Mouse (Mus musculus) limb, embryonic 15.5 days (tissue): ENCODE results near the gene Colgalt1. TPM values are rescaled to one million over a fixed set of nuclear protein-coding genes. Genes with fewer than 3 reads are reported as not detected.

Source experiments
- ATAC-seq: fragments of 200-750 bp; cut with Nextera tagmentation; 2 replicates; pipeline ENCODE4 v1.8.0; 2017; ENCODE audit warnings: low read depth, moderate TSS enrichment; ENCODE audit not compliant: insufficient number of reproducible peaks, low FRiP score, low TSS enrichment
- H3K27ac ChIP-seq: fragments of 300-500 bp; sonication (generic); 2 replicates; pipeline ENCODE4 v1.5.1; 2015; ENCODE audit warnings: moderate library complexity, mild to moderate bottlenecking, inconsistent platforms
- H3K27me3 ChIP-seq: fragments of 300-500 bp; sonication (generic); 2 replicates; pipeline ENCODE4 v1.6.1; 2015; ENCODE audit warnings: inconsistent platforms
- H3K36me3 ChIP-seq: fragments of 300-500 bp; sonication (generic); 2 replicates; pipeline ENCODE4 v1.6.1; 2015; ENCODE audit warnings: inconsistent platforms
- H3K4me1 ChIP-seq: fragments of 300-500 bp; sonication (generic); 2 replicates; pipeline ENCODE4 v1.6.1; 2015; ENCODE audit warnings: inconsistent platforms
- H3K4me2 ChIP-seq: fragments of 300-500 bp; sonication (generic); 2 replicates; pipeline ENCODE4 v1.6.1; 2015; ENCODE audit warnings: mild to moderate bottlenecking, inconsistent platforms
- H3K4me3 ChIP-seq: fragments of 300-500 bp; sonication (generic); 2 replicates; pipeline ENCODE4 v1.5.1; 2015; ENCODE audit warnings: mild to moderate bottlenecking, inconsistent platforms
- H3K9ac ChIP-seq: fragments of 300-500 bp; sonication (generic); 2 replicates; pipeline ENCODE4 v1.6.1; 2015; ENCODE audit warnings: inconsistent platforms
- H3K9me3 ChIP-seq: fragments of 300-500 bp; sonication (generic); 2 replicates; pipeline ENCODE4 v1.6.1; 2016; ENCODE audit warnings: inconsistent platforms
- WGBS: fragments of 180-500 bp; shearing (Covaris S2); methylation state at CpG from one replicate; pipeline ENCODE4 v1.1.7; 2015; 5-methylcytosine and 5-hydroxymethylcytosine counted together
- polyA plus RNA-seq: library from polyadenylated mRNA; unstranded; fragments of >200 nt; fragmentation: Nextera tagmentation; extraction: Ambion mirVana; gene quantifications from 2 replicates; pipeline ENCODE4 v1.2.1, GENCODE M21; 2015

The Colgalt1 gene
- polyA plus RNA-seq, 1 experiment from 2014 or later = 105 TPM

- H3K27ac ChIP-seq = peak overlapping the region; percentile 38
- no peaks in the 10 kb centered on the region for H3K9me3 ChIP-seq
- H3K27me3 ChIP-seq = peaks cover 9% of the 10 kb centered on the region; the same call in 1 of the 2 replicates
- H3K4me1 ChIP-seq = peaks cover 40% of the 10 kb centered on the region
- H3K4me3 ChIP-seq = no peak overlapping the region
- peak overlapping the region; percentile 7; the same call in 1 of the 2 replicates for H3K9ac ChIP-seq
- 60% methylated on average over 9 of the region's 9 CpGs for WGBS
- H3K4me2 ChIP-seq = 0 out of 2 replicates have a peak overlapping the region, but pooled peaks have one; percentile 10
- no peaks in the 10 kb centered on the region for H3K36me3 ChIP-seq
- ATAC-seq = no peak
Observed at GRCm38 (mm10) chr8:71572847-71573633, 37.8 kb upstream of the Colgalt1 start.

GRCm38 (mm10) chr8:71574426-71574825 lies 36.4 kb upstream of the Colgalt1 start:
- WGBS = 69% methylated on average over 7 of the region's 7 CpGs
- Histone ChIP-seq H3K4me1 (peaks cover 27% of the 10 kb centered on the region), H3K27me3 (no peaks in the 10 kb centered on the region), H3K27ac (no peak overlapping the region), H3K9me3 (no peaks in the 10 kb centered on the region), H3K4me2 (no peak overlapping the region), H3K36me3 (peaks cover 4% of the 10 kb centered on the region; the same call in 1 of the 2 replicates), H3K4me3 (no peak overlapping the region), H3K9ac (no peak overlapping the region)
- ATAC-seq = no peak

- Histone ChIP-seq H3K4me2 (no peak overlapping the region), H3K36me3 (peaks cover 8% of the 10 kb centered on the region; the same call in 1 of the 2 replicates), H3K27me3 (no peaks in the 10 kb centered on the region), H3K9ac (no peak overlapping the region), H3K9me3 (no peaks in the 10 kb centered on the region), H3K4me3 (no peak overlapping the region), H3K4me1 (peaks cover 27% of the 10 kb centered on the region), H3K27ac (no peak overlapping the region)
- WGBS = 71% methylated on average over 1 of the region's 1 CpGs
- no peak for ATAC-seq
Observed at GRCm38 (mm10) chr8:71575020-71575419, 35.8 kb upstream of the Colgalt1 start.

GRCm38 (mm10) chr8:71577856-71578387 lies 32.9 kb upstream of the Colgalt1 start:
- ATAC-seq = no peak
- 68% methylated on average over 4 of the region's 4 CpGs for WGBS
- Histone ChIP-seq H3K4me3 (no peak overlapping the region), H3K9ac (no peak overlapping the region), H3K4me2 (no peak overlapping the region), H3K4me1 (peaks cover 5% of the 10 kb centered on the region), H3K9me3 (no peaks in the 10 kb centered on the region), H3K27me3 (no peaks in the 10 kb centered on the region), H3K27ac (no peak overlapping the region), H3K36me3 (peaks cover 20% of the 10 kb centered on the region)

- 72% methylated on average over 1 of the region's 1 CpGs for WGBS
- H3K27me3 ChIP-seq = no peaks in the 10 kb centered on the region
- no peak for ATAC-seq
- no peak overlapping the region for H3K4me3 ChIP-seq
- H3K4me2 ChIP-seq = no peak overlapping the region
- no peaks in the 10 kb centered on the region for H3K9me3 ChIP-seq
- no peaks in the 10 kb centered on the region for H3K4me1 ChIP-seq
- H3K9ac ChIP-seq = no peak overlapping the region
- peaks cover 24% of the 10 kb centered on the region for H3K36me3 ChIP-seq
- H3K27ac ChIP-seq = no peak overlapping the region
Observed at GRCm38 (mm10) chr8:71579009-71579408, 31.8 kb upstream of the Colgalt1 start.

- Histone ChIP-seq H3K4me2 (no peak overlapping the region), H3K9ac (no peak overlapping the region), H3K27me3 (no peaks in the 10 kb centered on the region), H3K4me3 (no peak overlapping the region), H3K27ac (no peak overlapping the region), H3K4me1 (no peaks in the 10 kb centered on the region), H3K36me3 (peaks cover 28% of the 10 kb centered on the region), H3K9me3 (no peaks in the 10 kb centered on the region)
- ATAC-seq = no peak
- 82% methylated on average over 14 of the region's 14 CpGs for WGBS
Observed at GRCm38 (mm10) chr8:71579476-71579875, 31.3 kb upstream of the Colgalt1 start.

GRCm38 (mm10) chr8:71580201-71580600 lies 30.6 kb upstream of the Colgalt1 start:
- 44% methylated on average over 9 of the region's 9 CpGs for WGBS
- ATAC-seq = no peak
- H3K27ac ChIP-seq = no peak overlapping the region
- no peak overlapping the region for H3K4me2 ChIP-seq
- peaks cover 36% of the 10 kb centered on the region for H3K36me3 ChIP-seq
- no peak overlapping the region for H3K4me3 ChIP-seq
- H3K9ac ChIP-seq = no peak overlapping the region
- H3K9me3 ChIP-seq = no peaks in the 10 kb centered on the region
- H3K27me3 ChIP-seq = no peaks in the 10 kb centered on the region
- no peaks in the 10 kb centered on the region for H3K4me1 ChIP-seq

- H3K27ac ChIP-seq = no peak overlapping the region
- WGBS = 75% methylated on average over 2 of the region's 2 CpGs
- no peaks in the 10 kb centered on the region for H3K9me3 ChIP-seq
- H3K4me3 ChIP-seq = no peak overlapping the region
- H3K27me3 ChIP-seq = no peaks in the 10 kb centered on the region
- peaks cover 32% of the 10 kb centered on the region for H3K36me3 ChIP-seq
- H3K4me2 ChIP-seq = no peak overlapping the region
- H3K4me1 ChIP-seq = peaks cover 13% of the 10 kb centered on the region
- H3K9ac ChIP-seq = no peak overlapping the region
- ATAC-seq = no peak
Observed at GRCm38 (mm10) chr8:71586891-71587290, 23.9 kb upstream of the Colgalt1 start.

- no peak overlapping the region for H3K4me2 ChIP-seq
- ATAC-seq = no peak
- no peak overlapping the region for H3K4me3 ChIP-seq
- 71% methylated on average over 3 of the region's 3 CpGs for WGBS
- H3K9ac ChIP-seq = no peak overlapping the region
- no peaks in the 10 kb centered on the region for H3K9me3 ChIP-seq
- H3K36me3 ChIP-seq = peaks cover 31% of the 10 kb centered on the region
- no peaks in the 10 kb centered on the region for H3K27me3 ChIP-seq
- peaks cover 27% of the 10 kb centered on the region for H3K4me1 ChIP-seq
- H3K27ac ChIP-seq = no peak overlapping the region
Observed at GRCm38 (mm10) chr8:71588762-71589161, 22.0 kb upstream of the Colgalt1 start.

- H3K4me3 ChIP-seq = peak overlapping the region; percentile 94
- no peak for ATAC-seq
- H3K4me1 ChIP-seq = peaks cover 34% of the 10 kb centered on the region
- peaks cover 22% of the 10 kb centered on the region for H3K36me3 ChIP-seq
- H3K4me2 ChIP-seq = peak overlapping the region; percentile 92
- no peaks in the 10 kb centered on the region for H3K27me3 ChIP-seq
- WGBS = 25% methylated on average over 5 of the region's 5 CpGs
- no peak overlapping the region; the same call in 1 of the 2 replicates for H3K27ac ChIP-seq
- H3K9me3 ChIP-seq = no peaks in the 10 kb centered on the region
- peak overlapping the region; percentile 95 for H3K9ac ChIP-seq
Observed at GRCm38 (mm10) chr8:71591017-71591416, 19.8 kb upstream of the Colgalt1 start.

- H3K27ac ChIP-seq = peak within 1 kb of the TSS; percentile 98
- H3K9ac ChIP-seq = peak within 1 kb of the TSS; percentile 95
- H3K36me3 ChIP-seq = peaks cover 18% of the 10 kb centered on the region
- peak within 1 kb of the TSS; percentile 92 for H3K4me2 ChIP-seq
- H3K4me3 ChIP-seq = peak within 1 kb of the TSS; percentile 94
- ATAC-seq = peak; percentile 87
- H3K4me1 ChIP-seq = peaks cover 41% of the 10 kb centered on the region
- WGBS = under 1% methylated on average over 71 of the region's 71 CpGs
- no peaks in the 10 kb centered on the region for H3K9me3 ChIP-seq
- no peaks in the 10 kb centered on the region for H3K27me3 ChIP-seq
Observed at GRCm38 (mm10) chr8:71591471-71592373, 19.1 kb upstream of the Colgalt1 start, which contains the start of gene Pgls. TSS of gene Pgls (plus strand) at chr8:71592176.
